In genomic region chr2:27733021-27733420, GRCm38 (mm10) we compare ENCODE assay signal across 11 mouse cellular contexts. TPM values are rescaled to one million over a fixed set of nuclear protein-coding genes. Genes with fewer than 3 reads are reported as not detected.
A peak's percentile ranks its signal among the peaks of the same experiment; 100 is the strongest.
DNase-seq lines count a peak whose midpoint lies in the region; ATAC-seq and TF ChIP-seq lines count a peak whose summit lies in the region.
"Had no signal": no experiment of that assay in that cellular context is flagged by ENCODE, and none has a peak within 500 bp of the region (broad histone marks: within the 10 kb centered on the region; RNA-seq: fewer than 3 reads in every experiment).

No protein-coding gene starts in this region.

- H3K4me3 ChIP-seq in heart, adult 2 months = no peak overlapping the region
- H3K4me3 ChIP-seq in liver, adult 2 months (ENCODE audit: insufficient read depth, low read depth, low read length) = no peak overlapping the region
- no peak overlapping the region for H3K4me3 ChIP-seq in liver, postnatal 0 days (ENCODE audit: low read depth, low read length)
- no peak overlapping the region for H3K4me3 ChIP-seq in embryonic facial prominence, embryonic 12.5 days
- no peak overlapping the region for H3K4me3 ChIP-seq in limb, embryonic 11.5 days (ENCODE audit: low read depth, low read length)
- H3K4me3 ChIP-seq in cerebellum, adult 2 months (replicated peaks; ENCODE audit: insufficient read depth, low read depth, low read length) = no peak overlapping the region
- H3K4me3 ChIP-seq: neural tube, embryonic 13.5 days had no signal

- TF ChIP-seq CTCF in heart, adult 2 months (IDR thresholded peaks at IDR 0.05) = no peak
- TF ChIP-seq CTCF in liver, adult 2 months (IDR thresholded peaks at IDR 0.05; ENCODE audit: low read depth, low read length) = no peak
- no peak for TF ChIP-seq CTCF in liver, postnatal 0 days (IDR thresholded peaks at IDR 0.05; ENCODE audit: low read depth)
- TF ChIP-seq CTCF in cerebellum, adult 2 months (IDR thresholded peaks at IDR 0.05; ENCODE audit: borderline replicate concordance, insufficient read depth, low read depth, low read length) = no peak

- H3K79me2 ChIP-seq in heart, adult 2 months (replicated peaks; ENCODE audit: control insufficient read depth, insufficient read depth, low read length) = peaks cover 13% of the 10 kb centered on the region
- peaks cover 94% of the 10 kb centered on the region for H3K79me2 ChIP-seq in liver, adult 2 months (ENCODE audit: control insufficient read depth, insufficient read depth, low read length)

- no peak overlapping the region for H3K4me2 ChIP-seq in liver, postnatal 0 days (ENCODE audit: low read depth, low read length)
- H3K4me2 ChIP-seq in embryonic facial prominence, embryonic 12.5 days (replicated peaks) = no peak overlapping the region
- H3K4me2 ChIP-seq in limb, embryonic 11.5 days (ENCODE audit: low read depth, severe bottlenecking) = no peak overlapping the region
- H3K4me2 ChIP-seq: neural tube, embryonic 13.5 days had no signal

- no peak for TF ChIP-seq POLR2A in heart, adult 2 months (IDR thresholded peaks at IDR 0.05; ENCODE audit: insufficient read depth, low read depth, low read length)
- TF ChIP-seq POLR2A in liver, adult 2 months (IDR thresholded peaks at IDR 0.05; ENCODE audit: extremely low read depth, insufficient read depth, low read length) = no peak
- no peak for TF ChIP-seq POLR2A in cerebellum, adult 2 months (IDR thresholded peaks at IDR 0.05; ENCODE audit: borderline replicate concordance, insufficient read depth, low read length)

- no peak for DNase-seq in heart, adult 2 months
- DNase-seq in heart, postnatal 4 days = no peak
- DNase-seq in liver, adult 2 months (ENCODE audit: extremely low read depth, low read depth, low spot score) = no peak
- no peak for DNase-seq in liver, postnatal 0 days
- DNase-seq in limb, embryonic 11.5 days (ENCODE audit: low spot score) = no peak
- no peak for DNase-seq in cerebellum, adult 2 months
- DNase-seq in thymus, postnatal 10 days (ENCODE audit: low spot score in 2 of 2) = no peak
- DNase-seq: cerebellum, postnatal 10 days; kidney, adult 9 months had no signal

- H3K36me3 ChIP-seq in heart, adult 2 months (ENCODE audit: control insufficient read depth, insufficient read depth, low read length) = no peaks in the 10 kb centered on the region; the same call in 1 of the 2 replicates
- H3K36me3 ChIP-seq in liver, adult 2 months (ENCODE audit: control insufficient read depth, insufficient read depth, low read length) = peaks cover 7% of the 10 kb centered on the region
- H3K36me3 ChIP-seq in liver, postnatal 0 days (replicated peaks; ENCODE audit: insufficient read depth, low read length) = peaks cover 6% of the 10 kb centered on the region
- H3K36me3 ChIP-seq in embryonic facial prominence, embryonic 12.5 days = peaks cover 10% of the 10 kb centered on the region
- H3K36me3 ChIP-seq in limb, embryonic 11.5 days (ENCODE audit: control insufficient read depth, insufficient read depth, low read length) = no peaks in the 10 kb centered on the region
- H3K36me3 ChIP-seq: neural tube, embryonic 13.5 days had no signal

- H3K27me3 ChIP-seq in heart, adult 2 months (ENCODE audit: control insufficient read depth, insufficient read depth, low read length) = no peaks in the 10 kb centered on the region
- H3K27me3 ChIP-seq in liver, adult 2 months (ENCODE audit: control insufficient read depth, insufficient read depth, low read length) = no peaks in the 10 kb centered on the region
- no peaks in the 10 kb centered on the region for H3K27me3 ChIP-seq in liver, postnatal 0 days (ENCODE audit: insufficient read depth, low read length)
- H3K27me3 ChIP-seq in embryonic facial prominence, embryonic 12.5 days = no peaks in the 10 kb centered on the region
- H3K27me3 ChIP-seq in limb, embryonic 11.5 days (ENCODE audit: control insufficient read depth, insufficient read depth, low read length) = no peaks in the 10 kb centered on the region
- no peaks in the 10 kb centered on the region for H3K27me3 ChIP-seq in cerebellum, adult 2 months (ENCODE audit: control insufficient read depth, insufficient read depth, low read length)
- H3K27me3 ChIP-seq: neural tube, embryonic 13.5 days had no signal

- TF ChIP-seq EP300 in heart, adult 2 months (IDR thresholded peaks at IDR 0.05; ENCODE audit: insufficient read depth, low read depth, low read length) = no peak
- TF ChIP-seq EP300 in liver, postnatal 0 days (IDR thresholded peaks at IDR 0.05; ENCODE audit: low read depth) = no peak

- H3K4me1 ChIP-seq in heart, adult 2 months (ENCODE audit: control insufficient read depth, insufficient read depth, low read length) = peaks cover 47% of the 10 kb centered on the region
- H3K4me1 ChIP-seq in liver, adult 2 months (ENCODE audit: control insufficient read depth, insufficient read depth, low read length) = peaks cover 69% of the 10 kb centered on the region
- H3K4me1 ChIP-seq in liver, postnatal 0 days (ENCODE audit: insufficient read depth) = peaks cover 32% of the 10 kb centered on the region
- peaks cover 57% of the 10 kb centered on the region for H3K4me1 ChIP-seq in embryonic facial prominence, embryonic 12.5 days
- peaks cover 30% of the 10 kb centered on the region for H3K4me1 ChIP-seq in limb, embryonic 11.5 days (ENCODE audit: control insufficient read depth, insufficient read depth, low read length)
- peaks cover 12% of the 10 kb centered on the region for H3K4me1 ChIP-seq in cerebellum, adult 2 months (ENCODE audit: control insufficient read depth, insufficient read depth, low read length)

- H3K9me3 ChIP-seq in liver, postnatal 0 days (ENCODE audit: low read length) = no peaks in the 10 kb centered on the region
- H3K9me3 ChIP-seq in embryonic facial prominence, embryonic 12.5 days = no peaks in the 10 kb centered on the region
- no peaks in the 10 kb centered on the region for H3K9me3 ChIP-seq in limb, embryonic 11.5 days (ENCODE audit: control insufficient read depth, low read length)
- H3K9me3 ChIP-seq: neural tube, embryonic 13.5 days had no signal

- H3K9ac ChIP-seq in heart, adult 2 months (ENCODE audit: low read depth, low read length) = 0 out of 2 replicates have a peak overlapping the region, but pooled peaks have one; percentile 2
- 0 out of 2 replicates have a peak overlapping the region, but pooled peaks have one; percentile 13 for H3K9ac ChIP-seq in liver, adult 2 months (ENCODE audit: low read depth, low read length)
- no peak overlapping the region for H3K9ac ChIP-seq in liver, postnatal 0 days (replicated peaks)
- no peak overlapping the region for H3K9ac ChIP-seq in embryonic facial prominence, embryonic 12.5 days
- H3K9ac ChIP-seq in limb, embryonic 11.5 days (ENCODE audit: low read length) = peak overlapping the region; percentile 39; the same call in 1 of the 2 replicates
- H3K9ac ChIP-seq: neural tube, embryonic 13.5 days had no signal

- WGBS in heart, adult 2 months = 25% methylated on average over 2 of the region's 2 CpGs
- 33% methylated on average over 2 of the region's 2 CpGs for WGBS in liver, adult 2 months
- WGBS in liver, postnatal 0 days (ENCODE audit: insufficient replicate concordance) = 40% methylated on average over 2 of the region's 2 CpGs
- 55% methylated on average over 2 of the region's 2 CpGs for WGBS in embryonic facial prominence, embryonic 12.5 days
- WGBS in limb, embryonic 11.5 days = 62% methylated on average over 2 of the region's 2 CpGs
- WGBS in cerebellum, adult 2 months = 46% methylated on average over 2 of the region's 2 CpGs

- no peak for ATAC-seq in liver, postnatal 0 days
- ATAC-seq in embryonic facial prominence, embryonic 12.5 days (ENCODE audit: insufficient number of reproducible peaks, insufficient read depth, low FRiP score, low TSS enrichment) = no peak
- no peak for ATAC-seq in limb, embryonic 11.5 days (ENCODE audit: insufficient number of reproducible peaks, low FRiP score, low TSS enrichment, low read depth)

- H3K27ac ChIP-seq in heart, adult 2 months = peak overlapping the region; percentile 83
- 0 out of 2 replicates have a peak overlapping the region, but pooled peaks have one; percentile 11 for H3K27ac ChIP-seq in liver, adult 2 months (replicated peaks; ENCODE audit: insufficient read depth, low read depth, low read length)
- no peak overlapping the region for H3K27ac ChIP-seq in liver, postnatal 0 days (ENCODE audit: low read depth)
- peak overlapping the region; percentile 51; the same call in 1 of the 2 replicates for H3K27ac ChIP-seq in embryonic facial prominence, embryonic 12.5 days
- no peak overlapping the region; the same call in 1 of the 2 replicates for H3K27ac ChIP-seq in limb, embryonic 11.5 days (replicated peaks; ENCODE audit: low read depth, low read length)
- no peak overlapping the region for H3K27ac ChIP-seq in cerebellum, adult 2 months (ENCODE audit: insufficient read depth, low read length)
- H3K27ac ChIP-seq: neural tube, embryonic 13.5 days had no signal

- intact Hi-C loops in heart, adult 2 months (cut with DNase I) = loop anchor here (2.0 kb wide), 1 partner anchor 32 kb away; no protein-coding TSS in a partner anchor

RNA-seq across cellular contexts. Expression of gene Rxra, which starts 56.8 kb away (rescaled TPM):
- 10 to 100 TPM; 45.1 to 52.0 TPM for total RNA-seq in heart, adult 2 months (2021)
- 42.7 and 52.6 TPM in 2 replicates for polyA plus RNA-seq in heart, adult 2 months (2012; rRNA removed)
- total RNA-seq in heart, postnatal 4 days (2021) = 10 to 100 TPM; 39.0 to 43.2 TPM
- 108 and 124 TPM in 2 replicates for total RNA-seq in liver, adult 2 months (2014; rRNA removed)
- 303 and 313 TPM in 2 replicates for polyA plus RNA-seq in liver, adult 2 months (2012; rRNA removed)
- 13.3 and 13.9 TPM in 2 replicates for polyA plus RNA-seq in liver, postnatal 0 days (2015; fragmentation: Nextera tagmentation; extraction: Ambion mirVana)
- 14.7 and 15.9 TPM in 2 replicates for polyA plus RNA-seq in embryonic facial prominence, embryonic 12.5 days (2016; fragmentation: Nextera tagmentation; extraction: Ambion mirVana)
- polyA plus RNA-seq in limb, embryonic 11.5 days (2014; fragmentation: Nextera tagmentation; extraction: Ambion mirVana) = 8.7 TPM in 2 replicates
- 14.9 and 17.5 TPM in 2 replicates for polyA plus RNA-seq in cerebellum, adult 2 months (2012; rRNA removed)

Comparison
In these comparisons a context has a peak if more than half of its experiments do, and no peak if none do; other contexts are left out.
1. H3K27ac ChIP-seq: peak in heart, adult 2 months (single experiment), liver, adult 2 months (single experiment) and embryonic facial prominence, embryonic 12.5 days (single experiment); none in liver, postnatal 0 days (single experiment), limb, embryonic 11.5 days (single experiment) and cerebellum, adult 2 months (single experiment).
2. H3K9ac ChIP-seq: peak in heart, adult 2 months (single experiment), liver, adult 2 months (single experiment) and limb, embryonic 11.5 days (single experiment); none in liver, postnatal 0 days (single experiment) and embryonic facial prominence, embryonic 12.5 days (single experiment).